Mouse (Mus musculus) heart, embryonic 15.5 days (tissue): ENCODE measurements at regions not wholly inside any gene's neighbourhood (a gene's known extent, or its start where the extent isn't known, plus 50 kb on each side); places are given as distances from the start of the nearest gene placed in this dataset.
A peak's percentile ranks its signal among the peaks of the same experiment; 100 is the strongest.
"Not testable (repeated sequence)": the region's sequence is repeated elsewhere in the genome, so short reads cannot be mapped to it uniquely, and the experiment has no call there.

Source experiments
- ATAC-seq: fragments of 200-750 bp; cut with Nextera tagmentation; replicated peaks from 2 replicates; pipeline ENCODE4 v1.8.0; 2017; ENCODE audit warnings: low read depth, moderate TSS enrichment; ENCODE audit not compliant: insufficient number of reproducible peaks, insufficient read depth, low FRiP score
- H3K27ac ChIP-seq: fragments of 300-500 bp; sonication (generic); 2 replicates; pipeline ENCODE4 v1.5.1; 2015; ENCODE audit warnings: mild to moderate bottlenecking, inconsistent platforms
- H3K27me3 ChIP-seq: fragments of 300-500 bp; sonication (generic); 2 replicates; pipeline ENCODE4 v1.6.1; 2015; ENCODE audit warnings: inconsistent platforms
- H3K36me3 ChIP-seq: fragments of 300-500 bp; sonication (generic); 2 replicates; pipeline ENCODE4 v1.6.1; 2015; ENCODE audit warnings: mild to moderate bottlenecking, inconsistent platforms
- H3K4me1 ChIP-seq: fragments of 300-500 bp; sonication (generic); replicated peaks from 2 replicates; pipeline ENCODE4 v1.6.1; 2015; ENCODE audit warnings: inconsistent platforms
- H3K4me2 ChIP-seq: fragments of 300-500 bp; sonication (generic); 2 replicates; pipeline ENCODE4 v1.6.1; 2015; ENCODE audit warnings: inconsistent platforms, mild to moderate bottlenecking, moderate library complexity
- H3K4me3 ChIP-seq: fragments of 300-500 bp; sonication (generic); 2 replicates; pipeline ENCODE4 v1.5.1; 2015; ENCODE audit warnings: mild to moderate bottlenecking, inconsistent platforms
- H3K9ac ChIP-seq: fragments of 300-500 bp; sonication (generic); 2 replicates; pipeline ENCODE4 v1.6.1; 2015; ENCODE audit warnings: mild to moderate bottlenecking, inconsistent platforms
- H3K9me3 ChIP-seq: fragments of 300-500 bp; sonication (generic); replicated peaks from 2 replicates; pipeline ENCODE4 v1.6.1; 2016; ENCODE audit warnings: inconsistent platforms
- WGBS: fragments of 180-500 bp; shearing (Covaris S2); methylation state at CpG from one replicate; pipeline ENCODE4 v1.1.7; 2015; ENCODE audit warnings: mixed read lengths; 5-methylcytosine and 5-hydroxymethylcytosine counted together

- Histone ChIP-seq H3K9me3 (no peaks in the 10 kb centered on the region), H3K9ac (no peak overlapping the region), H3K27me3 (no peaks in the 10 kb centered on the region), H3K4me1 (no peaks in the 10 kb centered on the region), H3K27ac (no peak overlapping the region), H3K36me3 (no peaks in the 10 kb centered on the region), H3K4me2 (no peak overlapping the region), H3K4me3 (no peak overlapping the region)
- no peak for ATAC-seq
- WGBS, result 57% methylated on average over 1 of the region's 1 CpGs
These were observed 499.3 kb upstream of the 4930578C19Rik start for GRCm38 (mm10) chrX:18960465-18960864.

- H3K27ac ChIP-seq, result no peak overlapping the region
- ATAC-seq, result no peak
- 78% methylated on average over 1 of the region's 1 CpGs for WGBS
These were observed 481.4 kb upstream of the 4930578C19Rik start for GRCm38 (mm10) chrX:18942612-18943011.

GRCm38 (mm10) chrX:18933340-18933739 lies 472.1 kb upstream of the 4930578C19Rik start:
- no peak overlapping the region for H3K27ac ChIP-seq
- ATAC-seq, result no peak
- H3K9ac ChIP-seq, result no peak overlapping the region
- no peaks in the 10 kb centered on the region for H3K9me3 ChIP-seq
- H3K4me1 ChIP-seq, result no peaks in the 10 kb centered on the region
- no peak overlapping the region for H3K4me2 ChIP-seq
- WGBS, result 35% methylated on average over 1 of the region's 1 CpGs
- H3K4me3 ChIP-seq, result no peak overlapping the region
- no peaks in the 10 kb centered on the region for H3K27me3 ChIP-seq
- no peaks in the 10 kb centered on the region for H3K36me3 ChIP-seq

More at GRCm38 (mm10) chrX:18942612-18943011, 481.4 kb upstream of the 4930578C19Rik start:
- H3K27me3 ChIP-seq, result no peaks in the 10 kb centered on the region
- no peaks in the 10 kb centered on the region for H3K4me1 ChIP-seq
- no peaks in the 10 kb centered on the region for H3K36me3 ChIP-seq
- H3K4me2 ChIP-seq, result no peak overlapping the region
- no peaks in the 10 kb centered on the region for H3K9me3 ChIP-seq
- no peak overlapping the region for H3K4me3 ChIP-seq
- H3K9ac ChIP-seq, result no peak overlapping the region

GRCm38 (mm10) chrX:18923084-18923483 lies 461.9 kb upstream of the 4930578C19Rik start:
- 59% methylated on average over 1 of the region's 1 CpGs for WGBS
- no peaks in the 10 kb centered on the region for H3K27me3 ChIP-seq

GRCm38 (mm10) chrX:18921366-18922092 lies 460.3 kb upstream of the 4930578C19Rik start:
- Histone ChIP-seq H3K36me3 (no peaks in the 10 kb centered on the region), H3K27me3 (no peaks in the 10 kb centered on the region), H3K27ac (no peak overlapping the region), H3K9me3 (no peaks in the 10 kb centered on the region), H3K4me3 (no peak overlapping the region), H3K9ac (no peak overlapping the region), H3K4me1 (no peaks in the 10 kb centered on the region), H3K4me2 (no peak overlapping the region)
- WGBS, result 65% methylated on average over 6 of the region's 6 CpGs
- no peak for ATAC-seq

More at GRCm38 (mm10) chrX:18923084-18923483, 461.9 kb upstream of the 4930578C19Rik start:
- Histone ChIP-seq H3K9ac (no peak overlapping the region), H3K4me1 (no peaks in the 10 kb centered on the region), H3K4me3 (no peak overlapping the region), H3K36me3 (no peaks in the 10 kb centered on the region), H3K4me2 (no peak overlapping the region), H3K27ac (no peak overlapping the region), H3K9me3 (no peaks in the 10 kb centered on the region)
- ATAC-seq, result no peak

GRCm38 (mm10) chrX:18882784-18883171 lies 421.6 kb upstream of the 4930578C19Rik start:
- Histone ChIP-seq H3K4me2 (no peak overlapping the region), H3K27ac (no peak overlapping the region), H3K27me3 (no peaks in the 10 kb centered on the region), H3K9me3 (no peaks in the 10 kb centered on the region), H3K36me3 (no peaks in the 10 kb centered on the region), H3K4me1 (no peaks in the 10 kb centered on the region), H3K4me3 (no peak overlapping the region), H3K9ac (no peak overlapping the region)
- ATAC-seq, result no peak
- WGBS, result 70% methylated on average over 2 of the region's 2 CpGs

- Histone ChIP-seq H3K9ac (no peak overlapping the region), H3K27me3 (no peaks in the 10 kb centered on the region), H3K4me1 (no peaks in the 10 kb centered on the region), H3K36me3 (no peaks in the 10 kb centered on the region), H3K9me3 (no peaks in the 10 kb centered on the region), H3K4me3 (no peak overlapping the region), H3K27ac (no peak overlapping the region), H3K4me2 (no peak overlapping the region)
- no peak for ATAC-seq
- WGBS, result 46% methylated on average over 8 of the region's 8 CpGs
These were observed 421.0 kb upstream of the 4930578C19Rik start for GRCm38 (mm10) chrX:18882088-18882783.

GRCm38 (mm10) chrX:18875734-18876133 lies 414.5 kb upstream of the 4930578C19Rik start:
- Histone ChIP-seq H3K4me3 (no peak overlapping the region), H3K27ac (no peak overlapping the region), H3K27me3 (no peaks in the 10 kb centered on the region), H3K4me2 (no peak overlapping the region), H3K36me3 (no peaks in the 10 kb centered on the region), H3K4me1 (no peaks in the 10 kb centered on the region; the same call in 1 of the 2 replicates), H3K9ac (no peak overlapping the region), H3K9me3 (no peaks in the 10 kb centered on the region)
- WGBS, result 71% methylated on average over 1 of the region's 1 CpGs
- no peak for ATAC-seq

- H3K4me3 ChIP-seq, result no peak overlapping the region
- H3K27ac ChIP-seq, result peak overlapping the region; percentile 56
- no peaks in the 10 kb centered on the region for H3K27me3 ChIP-seq
- 0 out of 2 replicates have a peak, but pooled peaks have one; percentile 64 for ATAC-seq
- no peaks in the 10 kb centered on the region for H3K36me3 ChIP-seq
- no peaks in the 10 kb centered on the region; the same call in 1 of the 2 replicates for H3K4me1 ChIP-seq
- H3K4me2 ChIP-seq, result no peak overlapping the region
- H3K9ac ChIP-seq, result no peak overlapping the region
- H3K9me3 ChIP-seq, result no peaks in the 10 kb centered on the region
These were observed 412.9 kb upstream of the 4930578C19Rik start for GRCm38 (mm10) chrX:18874051-18874450.

- 47% methylated on average over 3 of the region's 3 CpGs for WGBS
These were observed 377.5 kb upstream of the 4930578C19Rik start for GRCm38 (mm10) chrX:18838668-18839067.

GRCm38 (mm10) chrX:18824971-18825370 lies 363.8 kb upstream of the 4930578C19Rik start:
- not testable (repeated sequence) for H3K4me3 ChIP-seq, ATAC-seq, H3K9ac ChIP-seq, H3K4me1 ChIP-seq, H3K36me3 ChIP-seq, H3K27me3 ChIP-seq, H3K4me2 ChIP-seq, H3K9me3 ChIP-seq, H3K27ac ChIP-seq
- WGBS, result 57% methylated on average over 1 of the region's 1 CpGs

More at GRCm38 (mm10) chrX:18838668-18839067, 377.5 kb upstream of the 4930578C19Rik start:
- Histone ChIP-seq H3K4me1 (no peaks in the 10 kb centered on the region), H3K9me3 (no peaks in the 10 kb centered on the region), H3K4me2 (no peak overlapping the region), H3K4me3 (no peak overlapping the region), H3K27me3 (no peaks in the 10 kb centered on the region), H3K9ac (no peak overlapping the region), H3K27ac (no peak overlapping the region), H3K36me3 (no peaks in the 10 kb centered on the region)
- ATAC-seq, result no peak
